10 mouse cellular contexts compared by ENCODE assay signal in genomic region chr12:25310293-25310946, GRCm38 (mm10).
A peak's percentile ranks its signal among the peaks of the same experiment; 100 is the strongest.
DNase-seq lines count a peak whose midpoint lies in the region; ATAC-seq and TF ChIP-seq lines count a peak whose summit lies in the region.
"Had no signal": no experiment of that assay in that cellular context is flagged by ENCODE, and none has a peak within 500 bp of the region (broad histone marks: within the 10 kb centered on the region; RNA-seq: fewer than 3 reads in every experiment).

No protein-coding gene starts in this region.

- DNase-seq in embryonic facial prominence, embryonic 11.5 days (ENCODE audit: low spot score) = peak; percentile 35
- DNase-seq in embryonic facial prominence, embryonic 10.5 days (ENCODE audit: low spot score) = no peak
- peak; percentile 38 for DNase-seq in testis, postnatal 10 days (ENCODE audit: low spot score)
- no peak for DNase-seq in testis, postnatal 14 days (ENCODE audit: low spot score)
- DNase-seq in kidney, postnatal 0 days (ENCODE audit: low spot score) = peak; percentile 72
- DNase-seq in ovary, postnatal 14 days (ENCODE audit: low spot score) = peak; percentile 18
- no peak for DNase-seq in B cell, adult 2 months
- no peak for DNase-seq in cerebellum, adult 2 months
- DNase-seq: retina, postnatal 1 day had no signal

- 51% methylated on average over 6 of the region's 6 CpGs for WGBS in embryonic facial prominence, embryonic 11.5 days
- WGBS in embryonic facial prominence, embryonic 10.5 days = 58% methylated on average over 6 of the region's 6 CpGs
- 34% methylated on average over 6 of the region's 6 CpGs for WGBS in kidney, postnatal 0 days
- WGBS in cerebellum, adult 2 months = 54% methylated on average over 6 of the region's 6 CpGs

- H3K27me3 ChIP-seq in embryonic facial prominence, embryonic 11.5 days (ENCODE audit: control insufficient read depth, insufficient read depth, low read length) = no peaks in the 10 kb centered on the region
- no peaks in the 10 kb centered on the region for H3K27me3 ChIP-seq in embryonic facial prominence, embryonic 10.5 days (replicated peaks; ENCODE audit: low read depth, poor library complexity, severe bottlenecking)
- H3K27me3 ChIP-seq in kidney, postnatal 0 days (ENCODE audit: insufficient read depth, low read length) = no peaks in the 10 kb centered on the region
- H3K27me3 ChIP-seq in cerebellum, adult 2 months (ENCODE audit: control insufficient read depth, insufficient read depth, low read length) = no peaks in the 10 kb centered on the region
- H3K27me3 ChIP-seq: embryonic facial prominence, embryonic 13.5 days had no signal

- no peak for TF ChIP-seq POLR2A in cerebellum, adult 2 months (IDR thresholded peaks at IDR 0.05; ENCODE audit: borderline replicate concordance, insufficient read depth, low read length)

- H3K27ac ChIP-seq in embryonic facial prominence, embryonic 11.5 days (replicated peaks; ENCODE audit: low read depth, low read length) = no peak overlapping the region
- H3K27ac ChIP-seq in embryonic facial prominence, embryonic 10.5 days (replicated peaks) = no peak overlapping the region
- H3K27ac ChIP-seq in kidney, postnatal 0 days = no peak overlapping the region
- no peak overlapping the region for H3K27ac ChIP-seq in cerebellum, adult 2 months (ENCODE audit: insufficient read depth, low read length)
- H3K27ac ChIP-seq: embryonic facial prominence, embryonic 13.5 days had no signal

- no peak overlapping the region for H3K4me2 ChIP-seq in embryonic facial prominence, embryonic 11.5 days (ENCODE audit: low read depth, low read length)
- H3K4me2 ChIP-seq in kidney, postnatal 0 days (ENCODE audit: low read length) = no peak overlapping the region
- H3K4me2 ChIP-seq: embryonic facial prominence, embryonic 13.5 days had no signal

- no peak overlapping the region for H3K4me3 ChIP-seq in embryonic facial prominence, embryonic 11.5 days (ENCODE audit: low read depth, low read length)
- no peak overlapping the region for H3K4me3 ChIP-seq in embryonic facial prominence, embryonic 10.5 days
- H3K4me3 ChIP-seq in kidney, postnatal 0 days (replicated peaks; ENCODE audit: low read depth, low read length) = no peak overlapping the region
- no peak overlapping the region for H3K4me3 ChIP-seq in cerebellum, adult 2 months (replicated peaks; ENCODE audit: insufficient read depth, low read depth, low read length)
- H3K4me3 ChIP-seq: embryonic facial prominence, embryonic 13.5 days had no signal

- no peak overlapping the region for H3K9ac ChIP-seq in embryonic facial prominence, embryonic 11.5 days (replicated peaks; ENCODE audit: low read length)
- no peak overlapping the region for H3K9ac ChIP-seq in kidney, postnatal 0 days (ENCODE audit: low read depth, low read length)
- H3K9ac ChIP-seq: embryonic facial prominence, embryonic 13.5 days had no signal

- no peaks in the 10 kb centered on the region for H3K4me1 ChIP-seq in embryonic facial prominence, embryonic 11.5 days (ENCODE audit: control insufficient read depth, insufficient read depth, low read length)
- H3K4me1 ChIP-seq in embryonic facial prominence, embryonic 10.5 days = peaks cover 16% of the 10 kb centered on the region
- H3K4me1 ChIP-seq in kidney, postnatal 0 days (replicated peaks; ENCODE audit: insufficient read depth, low read length) = no peaks in the 10 kb centered on the region; the same call in 1 of the 2 replicates
- no peaks in the 10 kb centered on the region for H3K4me1 ChIP-seq in cerebellum, adult 2 months (ENCODE audit: control insufficient read depth, insufficient read depth, low read length)

- no peaks in the 10 kb centered on the region for H3K9me3 ChIP-seq in embryonic facial prominence, embryonic 11.5 days (replicated peaks; ENCODE audit: control insufficient read depth, low read length)
- no peaks in the 10 kb centered on the region for H3K9me3 ChIP-seq in embryonic facial prominence, embryonic 10.5 days
- H3K9me3 ChIP-seq in kidney, postnatal 0 days (replicated peaks; ENCODE audit: low read length) = no peaks in the 10 kb centered on the region
- H3K9me3 ChIP-seq: embryonic facial prominence, embryonic 13.5 days had no signal

- no peak for TF ChIP-seq CTCF in kidney, postnatal 0 days (IDR thresholded peaks at IDR 0.05; ENCODE audit: low read depth)
- TF ChIP-seq CTCF in cerebellum, adult 2 months (IDR thresholded peaks at IDR 0.05; ENCODE audit: borderline replicate concordance, insufficient read depth, low read depth, low read length) = no peak

- ATAC-seq in embryonic facial prominence, embryonic 11.5 days (replicated peaks; ENCODE audit: insufficient number of reproducible peaks, low FRiP score, low TSS enrichment, low read depth) = no peak
- ATAC-seq in kidney, postnatal 0 days (replicated peaks; ENCODE audit: low FRiP score, low read depth) = no peak

- H3K36me3 ChIP-seq in embryonic facial prominence, embryonic 11.5 days (replicated peaks; ENCODE audit: control insufficient read depth, insufficient read depth, low read depth, low read length) = no peaks in the 10 kb centered on the region
- H3K36me3 ChIP-seq in embryonic facial prominence, embryonic 10.5 days (replicated peaks) = no peaks in the 10 kb centered on the region
- no peaks in the 10 kb centered on the region for H3K36me3 ChIP-seq in kidney, postnatal 0 days (ENCODE audit: insufficient read depth, low read length)
- H3K36me3 ChIP-seq: embryonic facial prominence, embryonic 13.5 days had no signal

Comparison
In these comparisons a context has a peak if more than half of its experiments do, and no peak if none do; other contexts are left out.
1. DNase-seq: peak in embryonic facial prominence, embryonic 11.5 days (single experiment), testis, postnatal 10 days (single experiment), kidney, postnatal 0 days (single experiment) and ovary, postnatal 14 days (single experiment); none in embryonic facial prominence, embryonic 10.5 days (single experiment), testis, postnatal 14 days (single experiment), B cell, adult 2 months (0 of 2) and cerebellum, adult 2 months (0 of 2).